Mouse (Mus musculus) CH12.LX (cell line): ENCODE data around the gene Sugt1. TPM values are rescaled to one million over a fixed set of nuclear protein-coding genes. Genes with fewer than 3 reads are reported as not detected.

ENCODE experiments used
- DNase-seq: peaks from one replicate; pipeline ENCODE4 v3.0.0-alpha.2; 2013; ENCODE audit errors: extremely low read depth
- H3K27ac ChIP-seq: 2 replicates; pipeline ENCODE4 v1.5.1; 2012; ENCODE audit warnings: low read depth, mild to moderate bottlenecking, control low read depth, moderate library complexity; ENCODE audit not compliant: insufficient read depth
- H3K27me3 ChIP-seq: replicated peaks from 2 replicates; pipeline ENCODE3; 2012; ENCODE audit warnings: inconsistent platforms
- H3K36me3 ChIP-seq, 2 experiments: replicated peaks in 1 of 2; 2 replicates each; pipeline versions ENCODE3 to v1.6.1; 2012; ENCODE audit warnings: inconsistent platforms in 1 of 2, low read length in 1 of 2, mild to moderate bottlenecking in 1 of 2, mixed read lengths in 1 of 2, moderate library complexity in 1 of 2; ENCODE audit not compliant: control insufficient read depth in 1 of 2, insufficient read depth in 1 of 2
- H3K4me1 ChIP-seq, 2 experiments: 2 replicates each; pipeline ENCODE4 v1.6.1; 2012; ENCODE audit warnings: inconsistent platforms in 1 of 2, moderate library complexity in 1 of 2; ENCODE audit not compliant: insufficient read depth in 2 of 2, control insufficient read depth in 1 of 2
- H3K4me2 ChIP-seq: 2 replicates; pipeline ENCODE4 v1.6.1; 2012; ENCODE audit warnings: low read depth, mild to moderate bottlenecking, control low read depth; ENCODE audit not compliant: poor library complexity, insufficient read depth, severe bottlenecking
- H3K4me3 ChIP-seq, 3 experiments: fragments of 150-350 bp in 1 of 3; sonication (generic) in 1 of 3; replicated peaks in 1 of 3; 2 replicates each; pipeline versions ENCODE3 to v1.5.1; 2011 to 2012; ENCODE audit warnings: low read depth in 2 of 3, low read length in 2 of 3, mild to moderate bottlenecking in 2 of 3, moderate library complexity in 2 of 3, control low read depth in 1 of 3, improper control_type of control experiment in 1 of 3, inconsistent platforms in 1 of 3, mixed read lengths in 1 of 3; ENCODE audit not compliant: poor library complexity in 1 of 3
- H3K79me2 ChIP-seq: replicated peaks from 2 replicates; pipeline ENCODE4 v1.6.1; 2012; ENCODE audit warnings: mild to moderate bottlenecking, moderate library complexity; ENCODE audit not compliant: control insufficient read depth, poor library complexity, insufficient read depth, severe bottlenecking; ENCODE audit errors: extremely low read depth
- H3K9ac ChIP-seq: 2 replicates; pipeline ENCODE4 v1.6.1; 2012; ENCODE audit warnings: low read depth, mild to moderate bottlenecking, control low read depth, moderate library complexity; ENCODE audit not compliant: insufficient read depth
- H3K9me3 ChIP-seq: replicated peaks from 2 replicates; pipeline ENCODE3; 2012; ENCODE audit warnings: low read length, inconsistent platforms, mixed read lengths
- CHD1 ChIP-seq: IDR thresholded peaks from 2 replicates; pipeline ENCODE4 v1.6.1; 2012; ENCODE audit warnings: low read depth, low read length, improper control_type of control experiment, inconsistent platforms
- CTCF ChIP-seq, 2 experiments: IDR thresholded peaks in 1 of 2; conservative IDR thresholded peaks in 1 of 2; 2 replicates each; pipeline ENCODE4 v1.5.1; 2011 to 2012; ENCODE audit warnings: low read depth in 2 of 2, low read length in 2 of 2, improper control_type of control experiment in 1 of 2, inconsistent platforms in 1 of 2, mild to moderate bottlenecking in 1 of 2, moderate library complexity in 1 of 2
- ETS1 ChIP-seq: conservative IDR thresholded peaks from 2 replicates; pipeline ENCODE4 v1.6.1; 2012; ENCODE audit warnings: low read depth, mild to moderate bottlenecking, inconsistent platforms, low read length, improper control_type of control experiment, moderate library complexity
- HCFC1 ChIP-seq: IDR thresholded peaks from 2 replicates; pipeline ENCODE4 v1.6.1; 2012; ENCODE audit warnings: low read depth, mild to moderate bottlenecking, inconsistent platforms, low read length, improper control_type of control experiment
- JUN ChIP-seq: IDR thresholded peaks from 2 replicates; pipeline ENCODE4 v1.6.1; 2011; ENCODE audit warnings: low read depth, mild to moderate bottlenecking, low read length, improper control_type of control experiment, moderate library complexity; ENCODE audit not compliant: insufficient read depth
- MAX ChIP-seq: IDR thresholded peaks from 2 replicates; pipeline ENCODE4 v1.6.1; 2011; ENCODE audit warnings: low read length, improper control_type of control experiment
- MXI1 ChIP-seq: IDR thresholded peaks from 2 replicates; pipeline ENCODE4 v1.6.1; 2011; ENCODE audit warnings: mild to moderate bottlenecking, low read depth, low read length, improper control_type of control experiment
- NELFE ChIP-seq: IDR thresholded peaks from 2 replicates; pipeline ENCODE4 v1.6.1; 2011; ENCODE audit warnings: low read depth, low read length, improper control_type of control experiment
- NRF1 ChIP-seq: IDR thresholded peaks from 2 replicates; pipeline ENCODE4 v1.6.1; 2014; ENCODE audit warnings: low read depth, mild to moderate bottlenecking, inconsistent platforms, low read length, improper control_type of control experiment, moderate library complexity
- POLR2A ChIP-seq: IDR thresholded peaks from 2 replicates; pipeline ENCODE4 v1.6.1; 2011; ENCODE audit warnings: low read depth, mild to moderate bottlenecking, improper control_type of control experiment, low read length
- RAD21 ChIP-seq: IDR thresholded peaks from 2 replicates; pipeline ENCODE4 v1.6.1; 2011; ENCODE audit warnings: low read depth, mild to moderate bottlenecking, low read length, improper control_type of control experiment, moderate library complexity
- RCOR1 ChIP-seq: conservative IDR thresholded peaks from 2 replicates; pipeline ENCODE4 v1.6.1; 2012; ENCODE audit warnings: low read depth, mild to moderate bottlenecking, inconsistent platforms, low read length, improper control_type of control experiment
- SMC3 ChIP-seq: IDR thresholded peaks from 2 replicates; pipeline ENCODE4 v1.6.1; 2011; ENCODE audit warnings: low read depth, low read length, improper control_type of control experiment
- USF2 ChIP-seq: conservative IDR thresholded peaks from 2 replicates; pipeline ENCODE4 v1.6.1; 2011; ENCODE audit warnings: low read depth, low read length, improper control_type of control experiment
- ZKSCAN1 ChIP-seq: IDR thresholded peaks from 2 replicates; pipeline ENCODE4 v1.6.1; 2012; ENCODE audit warnings: low read depth, inconsistent platforms, low read length, improper control_type of control experiment, borderline replicate concordance
- dilution Hi-C: fragments of 300-500 bp; cut with MboI; formaldehyde crosslinking; loops from 2 replicates; pipeline ENCODE4 v1.14.3; 2020; ENCODE audit warnings: low sequenced_read_pairs; ENCODE audit not compliant: extremely low pct_unique_long_range_greater_than_20kb, extremely low pct_ligation_motif_present
- in situ Hi-C: fragments of 300-500 bp; cut with MboI; formaldehyde crosslinking; loops from 3 replicates; pipeline ENCODE4 v1.14.3; 2019; ENCODE audit warnings: low sequenced_read_pairs, low pct_ligation_motif_present, low pct_unique_long_range_greater_than_20kb, mixed read lengths
- polyA plus RNA-seq: library from polyadenylated mRNA; unstranded; fragments of >175 nt; gene quantifications from 2 replicates; pipeline ENCODE4 v1.2.1, GENCODE M21; 2012; ENCODE audit warnings: low read depth; ENCODE audit not compliant: insufficient read length
- total RNA-seq, 2 experiments: library from RNA; depleted of rRNA; stranded (reverse); fragments of 300-350 nt in 1 of 2; fragments of >200 nt in 1 of 2; gene quantifications; 2 replicates each; pipeline ENCODE4 v1.2.3; 2012 to 2014

The Sugt1 gene
- total and polyA plus RNA-seq, 3 experiments: 91.9 to 118 (median 114) TPM

DNA sequence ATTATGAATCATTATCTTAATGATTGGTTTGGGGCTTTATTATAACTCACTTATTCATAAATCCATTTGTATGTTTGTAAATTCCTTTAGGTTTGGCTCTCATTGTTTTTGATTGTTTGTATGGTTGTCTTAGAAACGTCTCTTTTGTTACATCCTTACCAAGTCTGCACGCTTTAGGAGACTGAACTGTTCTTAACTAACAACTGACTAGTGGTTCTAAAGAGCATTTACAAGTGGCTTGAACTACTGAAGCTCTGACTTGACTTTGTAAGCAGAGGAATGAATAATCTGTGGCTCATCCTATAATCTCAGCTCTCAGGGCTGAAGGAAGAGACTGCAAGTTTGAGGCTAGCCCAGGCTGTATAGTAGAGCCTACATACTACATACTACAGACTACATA is 4.1 kb downstream of the Sugt1 start:
- no peak for DNase-seq
- no peaks in the 10 kb centered on the region for H3K9me3 ChIP-seq
- H3K4me3 ChIP-seq: no peak overlapping the region
- H3K4me1 ChIP-seq: peaks cover 4 to 39% of the 10 kb centered on the region in 2 experiments; a peak in 3 of 4 replicates
- peaks cover 51% of the 10 kb centered on the region for H3K79me2 ChIP-seq
- H3K27ac ChIP-seq: no peak overlapping the region
- no peak overlapping the region for H3K9ac ChIP-seq
- no peak overlapping the region for H3K4me2 ChIP-seq
- TF ChIP-seq MXI1: no peak
- TF ChIP-seq POLR2A: no peak
- TF ChIP-seq CHD1: no peak
- no peak for TF ChIP-seq RCOR1
- no peak for TF ChIP-seq NELFE
- TF ChIP-seq HCFC1: no peak
- TF ChIP-seq MAX: no peak
- no peak for TF ChIP-seq NRF1
- TF ChIP-seq CTCF (conservative IDR thresholded peaks at IDR 0.05 in 1 of 2, IDR thresholded peaks at IDR 0.05 in 1 of 2; ENCODE audit: low read depth in 2 of 2, low read length in 2 of 2): no peak
- TF ChIP-seq ZKSCAN1: no peak
- no peak for TF ChIP-seq ETS1
- no peak for TF ChIP-seq RAD21
- in situ Hi-C loops: no loop called here
- dilution Hi-C loops: no loop called here
- H3K36me3 ChIP-seq: peaks cover 23 to 48% of the 10 kb centered on the region in 2 experiments
- H3K27me3 ChIP-seq: no peaks in the 10 kb centered on the region

DNA sequence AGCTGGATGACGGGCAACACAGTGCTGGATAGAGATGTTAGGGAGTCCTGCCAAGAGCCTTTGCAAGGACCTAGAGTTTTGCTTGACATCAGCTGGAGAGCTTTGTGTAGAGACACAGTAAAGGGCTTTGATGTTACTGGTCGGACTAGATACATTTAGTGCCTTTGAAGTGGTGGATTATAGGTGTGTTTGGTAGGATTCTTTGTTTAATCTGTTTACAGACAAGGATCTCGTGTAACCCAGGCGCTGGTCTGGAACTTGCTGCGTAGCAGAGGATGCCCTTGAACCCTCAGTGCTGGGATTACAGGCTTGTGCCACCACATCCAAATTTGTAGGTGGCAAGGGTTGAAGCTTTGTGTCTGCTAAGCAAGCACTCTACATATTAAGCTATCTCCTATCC is 6.6 kb downstream of the Sugt1 start:
- H3K79me2 ChIP-seq: peaks cover 37% of the 10 kb centered on the region
- H3K4me2 ChIP-seq: no peak overlapping the region
- TF ChIP-seq MXI1 (no peak), JUN (no peak), SMC3 (no peak), USF2 (no peak)
- dilution Hi-C loops: no loop called here
- no peak overlapping the region for H3K4me3 ChIP-seq
- H3K9ac ChIP-seq: no peak overlapping the region
- H3K36me3 ChIP-seq: peaks cover 33 to 66% of the 10 kb centered on the region in 2 experiments
- H3K27ac ChIP-seq: no peak overlapping the region
- no peaks in the 10 kb centered on the region for H3K27me3 ChIP-seq
- DNase-seq: no peak
- no peaks in the 10 kb centered on the region for H3K9me3 ChIP-seq
- H3K4me1 ChIP-seq: peaks cover 4 to 32% of the 10 kb centered on the region in 2 experiments; a peak in 3 of 4 replicates
- in situ Hi-C loops: no loop called here

- H3K27me3 ChIP-seq: no peaks in the 10 kb centered on the region
- in situ Hi-C loops: no loop called here
Observed at GRCm38 (mm10) chr14:79596602-79597001, 9.1 kb downstream of the Sugt1 start.

More at GRCm38 (mm10) chr14:79596602-79597001, 9.1 kb downstream of the Sugt1 start:
- no peak overlapping the region for H3K4me2 ChIP-seq
- dilution Hi-C loops: no loop called here
- H3K36me3 ChIP-seq: peaks cover 53 to 79% of the 10 kb centered on the region in 2 experiments
- H3K79me2 ChIP-seq: peaks cover 18% of the 10 kb centered on the region
- H3K9ac ChIP-seq: no peak overlapping the region
- DNase-seq: no peak
- peaks cover 0 to 17% of the 10 kb centered on the region in 2 experiments; a peak in 2 of 4 replicates for H3K4me1 ChIP-seq
- H3K27ac ChIP-seq: no peak overlapping the region
- TF ChIP-seq JUN: no peak
- no peak for TF ChIP-seq ETS1
- TF ChIP-seq SMC3: no peak
- no peak overlapping the region for H3K4me3 ChIP-seq
- H3K9me3 ChIP-seq: no peaks in the 10 kb centered on the region
